Mouse (Mus musculus) thymus, adult 2 months (tissue): Measurements from ENCODE around the gene Mif.

Experiments
- CTCF ChIP-seq: fragments of 200-500 bp; IDR thresholded peaks from 2 replicates; pipeline ENCODE4 v1.5.1; 2012; ENCODE audit warnings: mild to moderate bottlenecking, control low read depth, low read length, moderate library complexity, borderline replicate concordance; ENCODE audit not compliant: control insufficient read depth, poor library complexity, insufficient read depth; ENCODE audit errors: extremely low read depth
- POLR2A ChIP-seq: fragments of 200-500 bp; IDR thresholded peaks from 2 replicates; pipeline ENCODE4 v1.6.1; 2012; ENCODE audit warnings: mild to moderate bottlenecking, low read length, control low read depth, moderate library complexity; ENCODE audit not compliant: control insufficient read depth, poor library complexity, insufficient read depth; ENCODE audit errors: extremely low read depth

DNA sequence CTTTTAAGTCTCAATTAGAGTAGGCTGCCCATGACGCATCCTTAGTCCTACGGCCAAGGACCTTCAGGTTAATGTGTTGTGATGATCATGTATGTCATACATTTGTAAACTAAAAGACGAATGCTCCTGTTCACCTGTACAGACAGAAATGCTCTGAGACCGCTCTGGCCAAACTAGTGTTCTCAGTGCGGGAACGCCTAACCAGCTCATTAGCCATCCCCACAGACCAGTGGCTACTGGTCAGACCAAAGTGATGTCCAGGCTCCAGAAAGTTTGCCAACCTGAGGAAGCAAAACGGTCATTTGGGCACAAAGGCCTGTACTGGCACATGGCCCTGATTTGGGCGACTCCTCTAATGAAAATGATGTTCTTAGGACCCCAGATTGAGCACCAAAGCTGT lies 24.7 kb upstream of the Mif start:
- TF ChIP-seq CTCF (no peak), POLR2A (no peak)
